Mouse (Mus musculus) liver, postnatal 0 days (tissue): ENCODE results near the gene Nyap2. TPM values are rescaled to one million over a fixed set of nuclear protein-coding genes. Genes with fewer than 3 reads are reported as not detected.

ENCODE experiments used
- ATAC-seq: fragments of 200-750 bp; cut with Nextera tagmentation; 2 replicates; pipeline ENCODE4 v1.8.0; 2017; ENCODE audit warnings: mild to moderate bottlenecking, moderate library complexity
- DNase-seq: peaks from one replicate; pipeline ENCODE4 v3.0.0-alpha.2; 2016
- H3K27ac ChIP-seq: fragments of 300-500 bp; sonication (generic); 2 replicates; pipeline ENCODE4 v1.5.1; 2014; ENCODE audit warnings: antibody characterized with exemption, moderate library complexity, mild to moderate bottlenecking, low read depth
- H3K27me3 ChIP-seq: fragments of 300-500 bp; sonication (generic); 2 replicates; pipeline ENCODE4 v1.6.1; 2014; ENCODE audit warnings: low read length, control low read depth, mixed read lengths; ENCODE audit not compliant: insufficient read depth
- H3K36me3 ChIP-seq: fragments of 300-500 bp; sonication (generic); replicated peaks from 2 replicates; pipeline ENCODE4 v1.6.1; 2014; ENCODE audit warnings: mild to moderate bottlenecking, control low read depth, low read length, moderate library complexity, mixed read lengths; ENCODE audit not compliant: insufficient read depth
- H3K4me1 ChIP-seq: fragments of 300-500 bp; sonication (generic); 2 replicates; pipeline ENCODE4 v1.6.1; 2014; ENCODE audit warnings: antibody characterized with exemption, mild to moderate bottlenecking, control low read depth; ENCODE audit not compliant: insufficient read depth
- H3K4me2 ChIP-seq: fragments of 300-500 bp; sonication (generic); 2 replicates; pipeline ENCODE4 v1.6.1; 2014; ENCODE audit warnings: low read depth, mild to moderate bottlenecking, low read length, moderate library complexity, mixed read lengths
- H3K4me3 ChIP-seq: fragments of 300-500 bp; sonication (generic); 2 replicates; pipeline ENCODE4 v1.5.1; 2014; ENCODE audit warnings: low read depth, low read length
- H3K9ac ChIP-seq: fragments of 300-500 bp; sonication (generic); replicated peaks from 2 replicates; pipeline ENCODE4 v1.6.1; 2014; ENCODE audit warnings: mild to moderate bottlenecking, moderate library complexity
- H3K9me3 ChIP-seq: fragments of 300-500 bp; sonication (generic); 2 replicates; pipeline ENCODE4 v1.6.1; 2016; ENCODE audit warnings: mild to moderate bottlenecking, control low read depth, low read length, mixed read lengths
- CTCF ChIP-seq: sonication (generic); IDR thresholded peaks from 2 replicates; pipeline ENCODE4 v1.5.1; 2016; ENCODE audit warnings: antibody characterized with exemption, low read depth
- EP300 ChIP-seq: IDR thresholded peaks from 2 replicates; pipeline ENCODE4 v1.6.1; 2016; ENCODE audit warnings: antibody characterized with exemption, low read depth, mild to moderate bottlenecking
- WGBS: fragments of 180-500 bp; shearing (Covaris S2); extraction: QIAGEN DNeasy Blood & Tissue Kit; methylation state at CpG from one replicate; pipeline ENCODE4 v1.1.7; 2014; ENCODE audit not compliant: insufficient replicate concordance; 5-methylcytosine and 5-hydroxymethylcytosine counted together
- polyA plus RNA-seq: library from polyadenylated mRNA; unstranded; fragments of >200 nt; fragmentation: Nextera tagmentation; extraction: Ambion mirVana; gene quantifications from 2 replicates; pipeline ENCODE4 v1.2.1, GENCODE M21; 2015

Nyap2 gene
- polyA plus RNA-seq, 1 experiment from 2014 or later, result not detected

DNA sequence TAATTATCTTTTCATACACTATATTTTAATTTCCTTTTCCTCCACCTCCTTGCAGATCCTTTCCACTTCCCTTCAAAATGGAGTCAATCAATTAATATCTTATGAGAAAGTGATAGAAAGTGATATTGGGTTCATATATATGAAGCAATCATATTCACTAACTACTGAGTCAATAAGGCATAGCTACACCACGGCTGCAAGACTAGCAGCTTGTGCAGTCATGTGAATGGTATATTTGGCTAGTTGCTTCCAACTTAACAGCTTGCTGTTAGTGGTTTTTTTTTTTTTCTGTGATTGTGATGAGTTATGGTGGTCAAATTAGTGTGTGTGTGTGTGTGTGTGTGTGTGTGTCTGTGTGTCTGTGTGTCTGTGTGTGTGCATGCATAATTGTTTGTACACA is 25.0 kb downstream of the Nyap2 start:
- Histone ChIP-seq H3K9me3 (no peaks in the 10 kb centered on the region), H3K27me3 (no peaks in the 10 kb centered on the region), H3K4me1 (no peaks in the 10 kb centered on the region), H3K4me2 (no peak overlapping the region), H3K36me3 (no peaks in the 10 kb centered on the region), H3K9ac (no peak overlapping the region), H3K27ac (no peak overlapping the region), H3K4me3 (no peak overlapping the region)
- no peak for TF ChIP-seq CTCF
- no peak for TF ChIP-seq EP300
- DNase-seq (no peak), ATAC-seq (no peak)
- WGBS, result 76% methylated on average over 1 of the region's 1 CpGs

DNA sequence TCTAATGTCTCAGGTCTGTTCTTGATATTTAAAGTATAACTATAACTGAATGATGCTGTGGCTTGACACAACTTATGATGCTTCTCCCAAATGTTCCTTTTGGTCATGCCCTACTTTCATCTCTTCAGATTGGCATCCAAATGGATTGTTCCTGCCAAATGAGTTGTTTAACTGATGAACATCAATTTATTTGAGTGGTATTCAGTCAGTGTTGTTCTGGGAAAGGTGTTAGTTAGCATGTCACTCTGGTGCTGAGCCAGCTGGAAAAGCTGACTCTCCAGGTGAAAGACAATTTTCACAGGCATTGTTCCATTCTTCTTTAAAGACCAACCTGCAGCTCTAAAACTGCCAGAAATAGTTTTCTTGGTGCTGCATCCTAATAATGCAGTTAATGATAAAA is 43.0 kb downstream of the Nyap2 start:
- DNase-seq, result no peak
- ATAC-seq, result no peak
- Histone ChIP-seq H3K4me1 (no peaks in the 10 kb centered on the region), H3K4me2 (no peak overlapping the region), H3K27ac (no peak overlapping the region), H3K36me3 (no peaks in the 10 kb centered on the region), H3K9me3 (no peaks in the 10 kb centered on the region), H3K9ac (no peak overlapping the region), H3K27me3 (no peaks in the 10 kb centered on the region), H3K4me3 (no peak overlapping the region)
- TF ChIP-seq EP300 (no peak), CTCF (no peak)

- no peaks in the 10 kb centered on the region for H3K4me1 ChIP-seq
- WGBS, result 73% methylated on average over 8 of the region's 8 CpGs
- DNase-seq (no peak), ATAC-seq (no peak)
- no peak overlapping the region for H3K9ac ChIP-seq
- H3K27me3 ChIP-seq, result no peaks in the 10 kb centered on the region
- H3K9me3 ChIP-seq, result no peaks in the 10 kb centered on the region
- TF ChIP-seq CTCF, result no peak
- TF ChIP-seq EP300, result no peak
- no peak overlapping the region for H3K27ac ChIP-seq
- no peak overlapping the region for H3K4me3 ChIP-seq
- no peak overlapping the region for H3K4me2 ChIP-seq
- no peaks in the 10 kb centered on the region for H3K36me3 ChIP-seq
Measured at GRCm38 (mm10) chr1:81132007-81132712, 55.4 kb downstream of the Nyap2 start.

- Histone ChIP-seq H3K9me3 (no peaks in the 10 kb centered on the region), H3K4me3 (no peak overlapping the region), H3K27ac (no peak overlapping the region), H3K27me3 (no peaks in the 10 kb centered on the region), H3K4me2 (no peak overlapping the region), H3K9ac (no peak overlapping the region), H3K36me3 (no peaks in the 10 kb centered on the region), H3K4me1 (no peaks in the 10 kb centered on the region)
- no peak for TF ChIP-seq CTCF
- no peak for TF ChIP-seq EP300
- DNase-seq (no peak), ATAC-seq (no peak)
Measured at GRCm38 (mm10) chr1:81143855-81144254, 67.1 kb downstream of the Nyap2 start.

DNA sequence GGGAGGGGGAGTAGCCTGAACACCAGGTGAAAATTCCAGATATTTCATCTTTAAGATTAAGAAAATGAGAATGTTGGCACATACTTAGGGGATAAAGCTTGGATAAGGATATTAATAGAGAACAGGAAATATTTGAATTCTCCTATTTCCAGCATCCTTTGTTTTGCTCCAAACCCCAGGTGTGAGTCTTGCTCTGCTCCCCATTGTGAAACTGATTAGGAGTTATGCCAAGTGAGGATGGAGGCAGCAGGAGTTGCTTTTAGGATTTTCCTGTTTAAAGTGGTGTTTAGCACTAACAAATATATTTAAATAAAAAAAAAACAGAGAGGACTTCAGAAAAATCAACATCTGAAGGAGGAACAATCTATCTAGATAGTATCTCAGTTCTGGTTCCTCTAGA is 68.8 kb downstream of the Nyap2 start:
- Histone ChIP-seq H3K9ac (no peak overlapping the region), H3K9me3 (no peaks in the 10 kb centered on the region), H3K4me3 (no peak overlapping the region), H3K36me3 (no peaks in the 10 kb centered on the region), H3K4me1 (no peaks in the 10 kb centered on the region), H3K27ac (no peak overlapping the region), H3K4me2 (no peak overlapping the region), H3K27me3 (no peaks in the 10 kb centered on the region)
- no peak for ATAC-seq
- no peak for TF ChIP-seq EP300
- TF ChIP-seq CTCF, result no peak
- no peak for DNase-seq

GRCm38 (mm10) chr1:81169245-81169644 is 92.5 kb downstream of the Nyap2 start:
- Histone ChIP-seq H3K4me1 (no peaks in the 10 kb centered on the region), H3K27ac (no peak overlapping the region), H3K27me3 (no peaks in the 10 kb centered on the region), H3K4me2 (no peak overlapping the region), H3K36me3 (no peaks in the 10 kb centered on the region), H3K9me3 (no peaks in the 10 kb centered on the region), H3K4me3 (no peak overlapping the region), H3K9ac (no peak overlapping the region)
- WGBS, result 72% methylated on average over 3 of the region's 3 CpGs
- ATAC-seq (no peak), DNase-seq (no peak)
- TF ChIP-seq EP300, result no peak
- TF ChIP-seq CTCF, result no peak

DNA sequence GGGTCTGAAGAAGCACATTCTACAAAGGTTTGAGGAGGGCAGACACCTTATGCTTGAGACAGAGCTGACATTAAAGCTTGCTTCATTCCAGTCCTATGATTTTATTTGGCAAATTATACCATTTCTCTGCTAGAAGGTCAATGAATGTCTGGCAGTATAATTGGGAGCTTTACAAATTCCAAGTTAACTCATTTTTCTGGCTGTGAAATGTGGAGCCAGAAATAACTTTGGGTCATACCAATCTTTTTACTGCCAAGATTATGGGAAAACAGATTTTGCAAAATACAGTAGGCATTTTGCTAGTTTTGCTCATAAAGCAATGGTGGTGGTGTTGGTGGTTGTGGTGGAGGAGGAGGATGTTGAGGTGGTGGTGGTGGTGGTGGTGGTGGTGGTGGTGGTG is 96.0 kb downstream of the Nyap2 start:
- DNase-seq (no peak), ATAC-seq (no peak)
- H3K27me3 ChIP-seq, result no peaks in the 10 kb centered on the region
- no peak overlapping the region for H3K9ac ChIP-seq
- H3K9me3 ChIP-seq, result no peaks in the 10 kb centered on the region
- no peaks in the 10 kb centered on the region for H3K4me1 ChIP-seq
- TF ChIP-seq CTCF (no peak), EP300 (no peak)
- H3K4me2 ChIP-seq, result no peak overlapping the region
- no peak overlapping the region for H3K27ac ChIP-seq
- no peak overlapping the region for H3K4me3 ChIP-seq
- no peaks in the 10 kb centered on the region for H3K36me3 ChIP-seq
